Mouse (Mus musculus) forebrain, embryonic 14.5 days (tissue): Measurements from ENCODE around the gene Ankrd40. TPM values are rescaled to one million over a fixed set of nuclear protein-coding genes. Genes with fewer than 3 reads are reported as not detected.

ENCODE experiments used
- ATAC-seq: fragments of 200-750 bp; cut with Nextera tagmentation; 2 replicates; pipeline ENCODE4 v1.8.0; 2017; ENCODE audit warnings: mild to moderate bottlenecking, moderate library complexity
- DNase-seq: peaks from one replicate; pipeline ENCODE4 v3.0.0-alpha.2; 2015; ENCODE audit warnings: low spot score
- H3K27ac ChIP-seq: fragments of 300-500 bp; sonication (generic); 2 replicates; pipeline ENCODE4 v1.5.1; 2014; ENCODE audit warnings: low read depth, mild to moderate bottlenecking, control low read depth, low read length, moderate library complexity
- H3K27me3 ChIP-seq: fragments of 300-500 bp; sonication (generic); replicated peaks from 2 replicates; pipeline ENCODE4 v1.6.1; 2014; ENCODE audit warnings: low read length, control low read depth, mixed read lengths; ENCODE audit not compliant: control insufficient read depth, insufficient read depth
- H3K36me3 ChIP-seq: fragments of 300-500 bp; sonication (generic); 2 replicates; pipeline ENCODE4 v1.6.1; 2014; ENCODE audit warnings: low read length, control low read depth; ENCODE audit not compliant: control insufficient read depth, insufficient read depth
- H3K4me1 ChIP-seq: fragments of 300-500 bp; sonication (generic); 2 replicates; pipeline ENCODE4 v1.6.1; 2014; ENCODE audit warnings: antibody characterized with exemption, low read length, control low read depth; ENCODE audit not compliant: control insufficient read depth, insufficient read depth
- H3K4me2 ChIP-seq: fragments of 300-500 bp; sonication (generic); 2 replicates; pipeline ENCODE4 v1.6.1; 2014; ENCODE audit warnings: mild to moderate bottlenecking, control low read depth, low read length
- H3K4me3 ChIP-seq: fragments of 300-500 bp; sonication (generic); 2 replicates; pipeline ENCODE4 v1.5.1; 2014; ENCODE audit warnings: low read depth, low read length, control low read depth
- H3K9ac ChIP-seq: fragments of 300-500 bp; sonication (generic); 2 replicates; pipeline ENCODE4 v1.6.1; 2014; ENCODE audit warnings: mild to moderate bottlenecking, low read length, control low read depth, moderate library complexity
- H3K9me3 ChIP-seq: fragments of 300-500 bp; sonication (generic); replicated peaks from 2 replicates; pipeline ENCODE4 v1.6.1; 2016; ENCODE audit warnings: low read length, control low read depth, mixed read lengths; ENCODE audit not compliant: control insufficient read depth
- WGBS: fragments of 180-500 bp; shearing (Covaris S2); extraction: QIAGEN DNeasy Blood & Tissue Kit; methylation state at CpG from one replicate; pipeline ENCODE4 v1.1.7; 2014; 5-methylcytosine and 5-hydroxymethylcytosine counted together
- polyA plus RNA-seq: library from polyadenylated mRNA; unstranded; fragments of >200 nt; fragmentation: Nextera tagmentation; extraction: Ambion mirVana; gene quantifications from 2 replicates; pipeline ENCODE4 v1.2.1, GENCODE M21; 2014

Gene Ankrd40
- 10.2 and 10.3 TPM in 2 replicates for polyA plus RNA-seq

DNA sequence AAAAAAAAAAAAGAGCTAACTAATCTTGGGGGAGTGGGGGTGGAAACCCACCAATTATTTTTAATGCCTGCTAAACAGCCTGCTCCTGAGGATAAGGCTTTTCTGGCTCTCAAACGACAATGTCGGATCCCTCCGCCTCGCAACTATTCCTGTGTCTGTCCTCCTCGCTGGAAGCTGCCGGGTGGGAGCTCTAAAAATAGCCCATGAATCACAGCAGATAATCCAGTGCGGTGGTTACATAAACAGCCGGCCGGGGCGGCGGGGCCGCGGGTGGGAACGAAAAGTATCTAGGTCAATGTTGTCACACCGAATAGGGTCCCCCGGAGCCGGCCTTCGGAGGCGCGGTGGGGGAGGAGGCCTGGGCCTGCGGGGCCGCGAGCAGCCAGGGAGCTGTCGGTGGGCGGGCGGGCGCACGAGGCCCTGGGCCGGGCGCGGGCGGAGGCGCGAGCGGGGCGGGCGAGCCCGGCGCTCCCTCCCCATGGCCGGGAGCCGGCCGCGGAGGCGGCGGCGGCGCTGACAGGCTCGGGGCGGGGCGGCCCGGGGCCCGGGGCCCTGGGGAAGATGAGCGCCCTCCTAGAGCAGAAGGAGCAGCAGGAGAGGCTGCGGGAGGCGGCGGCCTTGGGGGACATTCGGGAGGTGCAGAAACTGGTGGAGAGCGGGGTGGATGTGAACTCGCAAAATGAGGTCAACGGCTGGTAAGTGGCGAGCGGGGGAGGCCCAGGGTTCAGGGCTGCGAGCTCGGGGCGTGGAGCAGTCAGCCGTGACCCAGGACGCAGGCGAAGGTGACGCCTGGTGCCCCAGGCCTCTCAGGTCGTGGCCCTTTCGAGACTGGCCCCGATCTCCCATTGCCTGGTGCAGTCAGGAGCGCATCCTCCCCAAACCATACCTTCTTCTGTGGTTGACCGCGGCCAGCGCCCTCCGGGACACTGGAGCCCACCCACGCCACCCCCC lies at the start of gene Ankrd40:
Gene Ankrd40, plus strand, starts transcription at position 309 of the 951 bp plus-strand sequence.
- WGBS: under 1% methylated on average over 77 of the region's 78 CpGs

DNA sequence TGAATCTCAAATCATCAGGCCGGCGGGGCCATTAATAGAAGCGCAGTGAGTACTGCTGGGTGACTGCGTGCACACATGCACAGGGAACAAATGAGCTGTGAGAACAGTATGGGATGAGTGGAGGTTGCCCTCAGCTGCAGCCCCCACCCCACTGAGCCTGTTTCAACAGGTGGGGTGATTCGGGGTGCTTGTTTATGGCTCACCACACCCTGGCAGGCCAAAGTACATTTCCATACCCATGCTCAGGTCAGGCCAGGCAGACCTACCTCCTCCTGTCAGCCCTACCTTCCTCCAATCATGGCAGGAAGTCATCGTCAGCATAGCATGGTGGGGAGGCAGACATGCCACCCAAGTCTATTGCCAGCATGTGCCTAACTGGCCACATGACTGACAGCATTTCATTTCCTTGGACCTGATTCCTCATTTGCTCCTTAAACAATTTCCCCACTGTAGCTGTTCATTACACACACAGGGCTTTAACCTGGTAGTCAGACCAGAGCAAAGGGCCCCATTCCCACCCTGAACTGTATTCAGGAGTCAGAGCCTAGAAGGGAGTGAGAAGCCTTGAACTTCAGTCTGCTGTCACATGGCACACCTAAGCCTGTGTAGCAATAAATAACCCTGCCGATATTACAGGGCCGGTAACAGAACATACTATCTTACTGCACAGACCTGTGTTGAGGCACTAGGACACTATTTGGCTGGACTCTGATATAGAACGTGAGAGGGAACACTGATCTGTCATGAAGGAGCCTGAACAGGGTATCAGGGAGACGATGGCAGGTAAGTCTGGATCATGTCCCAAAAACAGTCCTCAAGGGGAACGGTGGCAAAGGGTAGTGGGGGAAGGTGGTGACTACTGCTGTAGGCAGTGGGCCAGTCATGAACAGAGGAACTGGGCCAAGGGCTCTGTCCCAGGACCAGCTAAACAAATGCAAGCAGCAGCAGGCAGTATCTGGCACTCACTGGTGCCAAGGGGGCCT lies 46.3 kb upstream of the Ankrd40 start, which contains the start of gene Gm21885:
Gene Gm21885, plus strand, starts transcription at position 675 of the 983 bp plus-strand sequence.
- no peaks in the 10 kb centered on the region for H3K9me3 ChIP-seq

More for the DNA sequence above, at the start of gene Ankrd40:
- Histone ChIP-seq H3K4me3 (peak within 1 kb of the TSS; percentile 64), H3K4me2 (peak within 1 kb of the TSS; percentile 76), H3K27me3 (no peaks in the 10 kb centered on the region), H3K27ac (peak within 1 kb of the TSS; percentile 100), H3K4me1 (peaks cover 23% of the 10 kb centered on the region), H3K9me3 (no peaks in the 10 kb centered on the region), H3K9ac (peak within 1 kb of the TSS; percentile 89), H3K36me3 (0 out of 2 replicates have a peak, but pooled peaks cover 5% of the 10 kb centered on the region)
- DNase-seq (peak; percentile 96), ATAC-seq (peak; percentile 84)

DNA sequence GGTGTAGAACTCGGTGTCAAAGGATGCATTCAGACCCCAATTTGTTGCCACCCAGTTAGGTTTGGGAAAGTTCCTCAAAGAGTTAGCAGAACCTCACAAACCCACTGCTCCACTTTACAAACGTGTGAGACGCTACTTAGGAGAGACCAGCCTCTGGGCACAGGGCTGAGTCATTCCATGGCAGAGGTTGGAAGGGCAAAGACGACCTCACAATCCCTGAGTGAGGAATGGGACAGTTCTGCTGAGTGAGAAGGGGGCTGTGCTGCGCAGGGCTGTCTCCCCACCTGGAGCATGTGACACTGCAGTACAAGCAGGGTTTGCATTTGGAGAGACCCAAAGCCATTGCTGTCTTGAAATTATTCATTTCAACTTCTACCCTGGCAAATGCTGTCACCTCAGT lies 45.5 kb upstream of the Ankrd40 start:
- no peak overlapping the region for H3K4me3 ChIP-seq
- WGBS: 65% methylated on average over 5 of the region's 5 CpGs
- no peak overlapping the region for H3K27ac ChIP-seq
- peaks cover 33% of the 10 kb centered on the region for H3K36me3 ChIP-seq
- H3K9ac ChIP-seq: no peak overlapping the region
- H3K4me1 ChIP-seq: 0 out of 2 replicates have a peak, but pooled peaks cover 4% of the 10 kb centered on the region
- H3K4me2 ChIP-seq: no peak overlapping the region
- no peaks in the 10 kb centered on the region for H3K27me3 ChIP-seq
- no peaks in the 10 kb centered on the region for H3K9me3 ChIP-seq
- ATAC-seq: no peak
- no peak for DNase-seq

More for the DNA sequence above, 46.3 kb upstream of the Ankrd40 start, which contains the start of gene Gm21885:
- H3K27me3 ChIP-seq: no peaks in the 10 kb centered on the region
- 0 out of 2 replicates have a peak, but pooled peaks cover 7% of the 10 kb centered on the region for H3K4me1 ChIP-seq
- peak; percentile 22; the same call in 1 of the 2 replicates for ATAC-seq
- no peak within 1 kb of the TSS for H3K9ac ChIP-seq
- no peak within 1 kb of the TSS for H3K27ac ChIP-seq
- no peak within 1 kb of the TSS for H3K4me3 ChIP-seq
- whole genome bisulfite sequencing: 83% methylated on average over 11 of the region's 11 CpGs
- peak; percentile 54 for DNase-seq
- peaks cover 26% of the 10 kb centered on the region for H3K36me3 ChIP-seq
- H3K4me2 ChIP-seq: no peak within 1 kb of the TSS

DNA sequence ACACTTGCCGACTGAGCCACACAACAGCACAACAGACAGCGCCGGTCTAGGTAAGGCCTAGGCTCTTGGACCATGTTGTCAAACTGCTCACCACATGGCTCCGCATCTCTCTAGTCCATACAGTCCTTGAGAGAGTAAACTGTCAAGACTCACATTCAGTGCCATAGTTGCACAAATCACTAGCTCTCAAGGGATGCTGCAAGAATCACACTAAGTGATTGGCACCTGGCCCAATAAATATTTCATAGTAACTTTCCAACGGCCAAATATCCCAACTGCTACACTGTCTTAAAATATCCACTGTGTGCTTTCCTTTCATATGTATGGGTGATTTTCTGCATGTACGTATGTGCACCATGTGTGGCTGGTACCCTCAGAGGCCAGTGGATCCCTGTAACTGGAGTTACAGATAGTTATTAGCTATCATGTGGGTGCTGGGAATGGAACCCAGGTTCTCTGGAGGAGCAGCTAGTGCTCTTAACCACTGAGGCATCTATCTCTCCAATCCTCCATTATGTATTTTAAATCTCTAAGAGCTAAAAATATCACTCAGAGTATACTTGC lies 44.2 kb upstream of the Ankrd40 start:
- Histone ChIP-seq H3K27me3 (no peaks in the 10 kb centered on the region), H3K9ac (no peak overlapping the region), H3K9me3 (no peaks in the 10 kb centered on the region), H3K36me3 (peaks cover 45% of the 10 kb centered on the region), H3K4me3 (no peak overlapping the region), H3K27ac (no peak overlapping the region), H3K4me2 (no peak overlapping the region), H3K4me1 (0 out of 2 replicates have a peak, but pooled peaks cover 4% of the 10 kb centered on the region)
- DNase-seq: no peak
- no peak for ATAC-seq
- WGBS: 97% methylated on average over 6 of the region's 6 CpGs

DNA sequence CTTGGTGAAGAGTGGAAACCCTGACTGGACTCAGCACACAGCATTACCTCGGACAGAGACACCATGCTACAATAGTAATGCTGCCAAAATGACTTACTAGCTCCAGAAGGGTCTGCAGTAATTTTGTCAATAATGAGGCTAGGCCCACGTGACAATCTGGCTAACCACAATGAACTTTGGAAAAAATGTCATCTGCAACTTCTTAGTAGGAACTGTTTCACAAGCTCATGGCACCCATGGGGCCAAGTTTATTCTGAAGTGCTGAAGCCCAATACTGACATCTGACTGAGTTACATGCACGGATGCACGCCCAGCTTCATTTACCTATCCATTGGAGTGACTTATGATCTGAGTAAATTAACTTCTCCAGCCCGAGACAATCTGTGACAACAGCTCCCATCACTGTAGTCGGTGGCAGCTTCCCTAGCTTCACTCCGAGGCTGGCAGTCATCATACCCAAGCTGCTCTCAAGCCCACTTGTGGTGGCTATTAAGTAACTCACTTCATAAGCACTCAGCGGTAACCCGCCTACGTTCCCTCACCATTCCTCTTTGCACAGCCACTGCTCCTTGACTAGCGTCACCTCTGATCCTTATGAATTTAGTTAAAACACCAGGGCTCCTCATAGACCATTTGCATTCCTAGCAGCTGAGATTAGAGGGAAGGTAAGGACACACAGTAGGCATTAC lies 41.8 kb upstream of the Ankrd40 start:
- Histone ChIP-seq H3K4me3 (no peak overlapping the region), H3K4me1 (0 out of 2 replicates have a peak, but pooled peaks cover 4% of the 10 kb centered on the region), H3K9me3 (no peaks in the 10 kb centered on the region), H3K27ac (no peak overlapping the region), H3K4me2 (no peak overlapping the region), H3K9ac (no peak overlapping the region), H3K36me3 (peaks cover 68% of the 10 kb centered on the region), H3K27me3 (no peaks in the 10 kb centered on the region)
- no peak for DNase-seq
- no peak for ATAC-seq
- WGBS: 94% methylated on average over 11 of the region's 11 CpGs

DNA sequence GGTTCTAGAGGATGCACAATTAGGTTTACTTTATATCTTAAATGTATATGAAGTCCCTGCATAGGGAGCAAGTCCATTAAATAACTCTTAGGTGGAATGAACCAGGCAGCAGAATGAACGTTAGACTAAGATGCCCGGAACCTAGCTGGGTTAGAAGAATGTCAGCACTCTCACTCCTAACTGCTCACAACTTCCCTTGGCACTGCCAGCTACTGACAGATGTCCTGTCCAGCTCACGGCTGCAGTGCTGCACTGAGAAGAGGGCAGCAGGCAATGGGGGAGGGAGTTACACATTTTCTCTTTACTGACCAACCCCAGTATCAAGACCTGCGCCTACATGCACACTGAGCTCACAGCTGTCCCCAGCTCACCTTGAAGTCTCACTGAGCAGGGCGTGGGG lies 40.7 kb upstream of the Ankrd40 start:
- WGBS: 88% methylated on average over 5 of the region's 5 CpGs
- H3K36me3 ChIP-seq: peaks cover 77% of the 10 kb centered on the region
- no peaks in the 10 kb centered on the region for H3K27me3 ChIP-seq
- H3K4me1 ChIP-seq: 0 out of 2 replicates have a peak, but pooled peaks cover 4% of the 10 kb centered on the region
- no peak overlapping the region for H3K4me2 ChIP-seq
- no peak overlapping the region for H3K9ac ChIP-seq
- H3K4me3 ChIP-seq: no peak overlapping the region
- no peaks in the 10 kb centered on the region for H3K9me3 ChIP-seq
- no peak for ATAC-seq
- H3K27ac ChIP-seq: no peak overlapping the region
- no peak for DNase-seq

DNA sequence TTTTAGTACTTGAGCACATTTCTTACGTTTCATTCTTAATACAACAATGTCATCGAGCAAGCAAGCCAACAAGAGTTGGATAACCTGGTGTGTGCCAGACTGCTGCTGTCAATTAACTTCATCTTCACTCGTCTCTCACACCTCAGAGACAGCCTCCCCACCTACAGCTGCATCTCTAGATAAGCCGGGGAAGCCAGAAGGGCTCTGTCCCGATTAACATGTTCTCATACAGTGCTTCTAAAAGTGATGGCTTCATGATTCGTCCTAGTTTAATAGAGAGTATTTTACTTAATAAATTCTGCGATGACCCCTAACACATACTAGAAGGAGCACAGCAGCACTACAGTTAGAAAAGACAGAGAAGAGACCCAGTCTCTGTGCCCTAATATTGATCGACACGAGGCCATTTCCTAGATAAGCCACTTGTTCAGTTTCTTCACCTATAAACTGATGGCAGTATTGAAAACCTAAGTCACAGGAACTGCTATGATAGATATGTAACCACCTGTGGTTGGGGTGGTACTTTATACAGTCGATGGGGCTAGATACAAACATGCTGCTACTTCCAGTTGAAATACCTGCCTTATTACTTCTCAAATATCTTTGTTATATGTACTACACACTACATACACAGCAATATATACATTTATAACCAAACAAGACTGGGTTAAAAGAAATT lies 37.6 kb upstream of the Ankrd40 start:
- Histone ChIP-seq H3K27ac (no peak overlapping the region), H3K36me3 (peaks cover 87% of the 10 kb centered on the region), H3K4me3 (no peak overlapping the region), H3K27me3 (no peaks in the 10 kb centered on the region), H3K4me2 (no peak overlapping the region), H3K9me3 (no peaks in the 10 kb centered on the region), H3K4me1 (no peaks in the 10 kb centered on the region), H3K9ac (no peak overlapping the region)
- WGBS: 90% methylated on average over 10 of the region's 10 CpGs
- ATAC-seq (no peak), DNase-seq (no peak)
